Mouse (Mus musculus) testis, adult 2 months (tissue): Measurements from ENCODE around the gene Trmt112.

Experiments
- CTCF ChIP-seq: fragments of 200-500 bp; IDR thresholded peaks from 2 replicates; pipeline ENCODE4 v1.5.1; 2012; ENCODE audit warnings: low read depth, mild to moderate bottlenecking, inconsistent platforms, low read length, moderate library complexity; ENCODE audit not compliant: control insufficient read depth, insufficient read depth, insufficient replicate concordance
- POLR2A ChIP-seq: fragments of 200-500 bp; IDR thresholded peaks from 2 replicates; pipeline ENCODE4 v1.6.1; 2012; ENCODE audit warnings: low read depth, mild to moderate bottlenecking, inconsistent platforms, low read length, moderate library complexity; ENCODE audit not compliant: control insufficient read depth

DNA sequence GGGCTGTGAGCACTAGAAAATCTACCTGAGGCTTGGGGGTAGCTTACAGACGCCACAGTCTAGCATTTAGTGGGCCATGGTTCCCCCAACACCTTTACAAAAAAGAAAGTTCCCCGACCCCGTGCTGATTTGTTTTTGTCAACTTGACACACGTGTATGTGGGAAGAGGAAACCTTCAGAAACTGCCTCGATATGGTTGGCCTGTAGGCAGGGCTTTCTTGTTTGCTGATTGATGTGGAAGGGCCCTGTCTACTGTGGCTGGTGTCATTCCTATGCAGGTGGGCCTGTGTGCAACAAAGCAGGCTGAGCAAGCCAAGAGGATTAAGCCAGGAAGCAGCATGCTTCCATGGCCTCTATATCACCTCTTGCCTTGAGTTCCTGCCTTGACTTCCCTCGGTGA, 3.5 kb downstream of the Trmt112 start:
- no peak for TF ChIP-seq POLR2A
- TF ChIP-seq CTCF, result no peak
